Mouse (Mus musculus): ENCODE measurements around the gene Tmem52. TPM values are rescaled to one million over a fixed set of nuclear protein-coding genes. Genes with fewer than 3 reads are reported as not detected.
A peak's percentile ranks its signal among the peaks of the same experiment; 100 is the strongest.
"Not testable (repeated sequence)": the region's sequence is repeated elsewhere in the genome, so short reads cannot be mapped to it uniquely, and the experiment has no call there.

The Tmem52 gene
- polyA plus RNA-seq (2016; fragmentation: Nextera tagmentation; extraction: Ambion mirVana) = not detected in 2 replicates

- H3K9me3 ChIP-seq (replicated peaks) = no peaks in the 10 kb centered on the region
- H3K4me1 ChIP-seq = peaks cover 6% of the 10 kb centered on the region; the same call in 1 of the 2 replicates
- H3K27me3 ChIP-seq = peaks cover 8% of the 10 kb centered on the region; the same call in 1 of the 2 replicates
- H3K27ac ChIP-seq = no peak within 1 kb of the TSS
- H3K9ac ChIP-seq = no peak within 1 kb of the TSS
- no peaks in the 10 kb centered on the region for H3K36me3 ChIP-seq
- peak within 1 kb of the TSS; percentile 38 for H3K4me2 ChIP-seq (replicated peaks)
- H3K4me3 ChIP-seq = no peak within 1 kb of the TSS
- ATAC-seq (ENCODE audit: low FRiP score) = 0 out of 2 replicates have a peak, but pooled peaks have one; percentile 13
- WGBS = 11% methylated on average over 21 of the region's 21 CpGs
Observed at GRCm38 (mm10) chr4:155468952-155469351, at the start of gene Tmem52. Gene Tmem52 (plus strand): TSS chr4:155469114.

GRCm38 (mm10) chr4:155420137-155420536 is 48.8 kb upstream of the Tmem52 start:
- no peaks in the 10 kb centered on the region for H3K27me3 ChIP-seq
- H3K4me1 ChIP-seq = no peaks in the 10 kb centered on the region
- 72% methylated on average over 3 of the region's 3 CpGs for WGBS
- no peak overlapping the region for H3K27ac ChIP-seq
- H3K36me3 ChIP-seq = 0 out of 2 replicates have a peak, but pooled peaks cover 6% of the 10 kb centered on the region
- H3K9ac ChIP-seq = no peak overlapping the region
- no peak overlapping the region for H3K4me3 ChIP-seq
- no peak overlapping the region for H3K4me2 ChIP-seq (replicated peaks)
- no peak for ATAC-seq (ENCODE audit: low FRiP score)
- H3K9me3 ChIP-seq (replicated peaks) = no peaks in the 10 kb centered on the region

GRCm38 (mm10) chr4:155421412-155422370 is 47.2 kb upstream of the Tmem52 start:
- H3K27me3 ChIP-seq; H3K4me2 ChIP-seq (replicated peaks); H3K4me3 ChIP-seq; H3K4me1 ChIP-seq; ATAC-seq (ENCODE audit: low FRiP score); H3K9ac ChIP-seq; H3K9me3 ChIP-seq (replicated peaks); H3K27ac ChIP-seq; H3K36me3 ChIP-seq: not testable (repeated sequence)
- 87% methylated on average over 22 of the region's 30 CpGs for WGBS

- Histone ChIP-seq H3K27me3 (no peaks in the 10 kb centered on the region), H3K4me2 (replicated peaks) (no peak overlapping the region), H3K9ac (0 out of 2 replicates have a peak overlapping the region, but pooled peaks have one; percentile 19), H3K4me1 (no peaks in the 10 kb centered on the region), H3K4me3 (no peak overlapping the region), H3K27ac (no peak overlapping the region), H3K9me3 (replicated peaks) (no peaks in the 10 kb centered on the region), H3K36me3 (0 out of 2 replicates have a peak, but pooled peaks cover 6% of the 10 kb centered on the region)
- ATAC-seq (ENCODE audit: low FRiP score) = no peak
- WGBS = 87% methylated on average over 5 of the region's 5 CpGs
Observed at GRCm38 (mm10) chr4:155423988-155424387, 44.9 kb upstream of the Tmem52 start.

- no peak overlapping the region for H3K4me2 ChIP-seq (replicated peaks)
- no peak overlapping the region for H3K4me3 ChIP-seq
- H3K36me3 ChIP-seq = no peaks in the 10 kb centered on the region
- no peaks in the 10 kb centered on the region for H3K27me3 ChIP-seq
- WGBS = 75% methylated on average over 6 of the region's 6 CpGs
- H3K4me1 ChIP-seq = no peaks in the 10 kb centered on the region
- no peaks in the 10 kb centered on the region for H3K9me3 ChIP-seq (replicated peaks)
- no peak overlapping the region for H3K9ac ChIP-seq
- ATAC-seq (ENCODE audit: low FRiP score) = no peak
- H3K27ac ChIP-seq = no peak overlapping the region
Observed at GRCm38 (mm10) chr4:155426272-155426671, 42.6 kb upstream of the Tmem52 start.

- no peak for ATAC-seq (ENCODE audit: low FRiP score)
- Histone ChIP-seq H3K4me1 (no peaks in the 10 kb centered on the region), H3K27me3 (no peaks in the 10 kb centered on the region), H3K36me3 (no peaks in the 10 kb centered on the region), H3K4me3 (no peak overlapping the region), H3K27ac (no peak overlapping the region), H3K4me2 (replicated peaks) (no peak overlapping the region), H3K9ac (0 out of 2 replicates have a peak overlapping the region, but pooled peaks have one; percentile 4), H3K9me3 (replicated peaks) (no peaks in the 10 kb centered on the region)
Observed at GRCm38 (mm10) chr4:155428442-155428841, 40.5 kb upstream of the Tmem52 start.

- H3K9ac ChIP-seq = no peak overlapping the region
- no peaks in the 10 kb centered on the region for H3K4me1 ChIP-seq
- no peak overlapping the region for H3K4me2 ChIP-seq (replicated peaks)
- no peaks in the 10 kb centered on the region for H3K9me3 ChIP-seq (replicated peaks)
- no peaks in the 10 kb centered on the region for H3K36me3 ChIP-seq
- no peak for ATAC-seq (ENCODE audit: low FRiP score)
- WGBS = 91% methylated on average over 3 of the region's 3 CpGs
- H3K27me3 ChIP-seq = no peaks in the 10 kb centered on the region
- H3K4me3 ChIP-seq = no peak overlapping the region
- no peak overlapping the region for H3K27ac ChIP-seq
Observed at GRCm38 (mm10) chr4:155429202-155429601, 39.7 kb upstream of the Tmem52 start.

- 86% methylated on average over 6 of the region's 6 CpGs for WGBS
- ATAC-seq (ENCODE audit: low FRiP score) = no peak
- no peaks in the 10 kb centered on the region for H3K4me1 ChIP-seq
Observed at GRCm38 (mm10) chr4:155432358-155432757, 36.6 kb upstream of the Tmem52 start.

GRCm38 (mm10) chr4:155433993-155434392 is 34.9 kb upstream of the Tmem52 start:
- Histone ChIP-seq H3K4me1 (no peaks in the 10 kb centered on the region), H3K9me3 (replicated peaks) (no peaks in the 10 kb centered on the region), H3K36me3 (no peaks in the 10 kb centered on the region), H3K4me2 (replicated peaks) (no peak overlapping the region), H3K9ac (no peak overlapping the region), H3K4me3 (no peak overlapping the region), H3K27ac (no peak overlapping the region), H3K27me3 (no peaks in the 10 kb centered on the region)
- 83% methylated on average over 5 of the region's 5 CpGs for WGBS
- no peak for ATAC-seq (ENCODE audit: low FRiP score)

More at GRCm38 (mm10) chr4:155432358-155432757, 36.6 kb upstream of the Tmem52 start:
- no peaks in the 10 kb centered on the region for H3K27me3 ChIP-seq
- H3K9me3 ChIP-seq (replicated peaks) = no peaks in the 10 kb centered on the region
- no peak overlapping the region for H3K4me2 ChIP-seq (replicated peaks)
- no peak overlapping the region for H3K9ac ChIP-seq
- H3K27ac ChIP-seq = no peak overlapping the region
- no peak overlapping the region for H3K4me3 ChIP-seq
- H3K36me3 ChIP-seq = no peaks in the 10 kb centered on the region

GRCm38 (mm10) chr4:155442808-155443207 is 26.1 kb upstream of the Tmem52 start:
- 76% methylated on average over 3 of the region's 3 CpGs for WGBS

GRCm38 (mm10) chr4:155451597-155451996 is 17.3 kb upstream of the Tmem52 start:
- H3K9ac ChIP-seq = 0 out of 2 replicates have a peak overlapping the region, but pooled peaks have one; percentile 23

More at GRCm38 (mm10) chr4:155442808-155443207, 26.1 kb upstream of the Tmem52 start:
- H3K4me3 ChIP-seq = no peak overlapping the region
- no peak overlapping the region for H3K9ac ChIP-seq
- no peaks in the 10 kb centered on the region for H3K36me3 ChIP-seq
- no peak overlapping the region for H3K4me2 ChIP-seq (replicated peaks)
- no peaks in the 10 kb centered on the region for H3K9me3 ChIP-seq (replicated peaks)
- no peaks in the 10 kb centered on the region for H3K27me3 ChIP-seq
- no peak overlapping the region for H3K27ac ChIP-seq
- H3K4me1 ChIP-seq = no peaks in the 10 kb centered on the region
- ATAC-seq (ENCODE audit: low FRiP score) = no peak

GRCm38 (mm10) chr4:155458575-155458974 is 10.3 kb upstream of the Tmem52 start:
- WGBS = 79% methylated on average over 5 of the region's 5 CpGs
- no peaks in the 10 kb centered on the region for H3K9me3 ChIP-seq (replicated peaks)
- no peaks in the 10 kb centered on the region for H3K4me1 ChIP-seq
- no peaks in the 10 kb centered on the region for H3K36me3 ChIP-seq
- ATAC-seq (ENCODE audit: low FRiP score) = no peak
- H3K4me3 ChIP-seq = no peak overlapping the region
- no peak overlapping the region for H3K4me2 ChIP-seq (replicated peaks)
- H3K27me3 ChIP-seq = no peaks in the 10 kb centered on the region
- H3K9ac ChIP-seq = no peak overlapping the region
- no peak overlapping the region for H3K27ac ChIP-seq

More at GRCm38 (mm10) chr4:155451597-155451996, 17.3 kb upstream of the Tmem52 start:
- Histone ChIP-seq H3K4me3 (no peak overlapping the region), H3K36me3 (no peaks in the 10 kb centered on the region), H3K27ac (no peak overlapping the region), H3K4me1 (peaks cover 3% of the 10 kb centered on the region; the same call in 1 of the 2 replicates), H3K4me2 (replicated peaks) (no peak overlapping the region), H3K27me3 (no peaks in the 10 kb centered on the region), H3K9me3 (replicated peaks) (no peaks in the 10 kb centered on the region)
- 42% methylated on average over 10 of the region's 10 CpGs for WGBS
- no peak for ATAC-seq (ENCODE audit: low FRiP score)
